Mouse (Mus musculus) cerebellum, postnatal 36 days (tissue): Measurements from ENCODE around the gene Olfr577.

Experiments used
- DNase-seq, 2 experiments: peaks; one replicate each; pipeline ENCODE4 v3.0.0; 2021 to 2022; ENCODE audit warnings: mixed read lengths in 2 of 2

Olfr577 gene

GRCm38 (mm10) chr7:102975843-102976242, at the start of gene Olfr577:
Gene Olfr577 (minus strand): TSS chr7:102975943.
- DNase-seq = no peak

GRCm38 (mm10) chr7:102989224-102989623, 13.5 kb upstream of the Olfr577 start, which contains the start of gene Olfr578:
Gene Olfr578 (minus strand): TSS chr7:102989324.
- no peak for DNase-seq

GRCm38 (mm10) chr7:102974399-102974798, 1.3 kb downstream of the Olfr577 start:
- no peak for DNase-seq

GRCm38 (mm10) chr7:102962360-102962759, 13.4 kb downstream of the Olfr577 start, which contains the start of gene Olfr576:
Gene Olfr576 (plus strand): TSS chr7:102962660.
- DNase-seq = no peak

GRCm38 (mm10) chr7:102958593-102958992, 17.1 kb downstream of the Olfr577 start, which contains the start of gene Olfr575:
Gene Olfr575 (minus strand): TSS chr7:102958775.
- no peak for DNase-seq

GRCm38 (mm10) chr7:102958137-102958536, 17.6 kb downstream of the Olfr577 start:
- no peak for DNase-seq

- no peak for DNase-seq
Observed at GRCm38 (mm10) chr7:102950732-102951131, 25.0 kb downstream of the Olfr577 start.

- no peak for DNase-seq
Observed at GRCm38 (mm10) chr7:102948167-102948566, 27.6 kb downstream of the Olfr577 start, which contains the start of gene Olfr574. Gene Olfr574 (plus strand): TSS chr7:102948467.

- DNase-seq = no peak
Observed at GRCm38 (mm10) chr7:102943417-102943816, 32.3 kb downstream of the Olfr577 start.

GRCm38 (mm10) chr7:102942475-102942874, 33.3 kb downstream of the Olfr577 start, which contains the start of gene Olfr573-ps1:
Gene Olfr573-ps1 (minus strand): TSS chr7:102942575.
- DNase-seq = no peak

- no peak for DNase-seq
Observed at GRCm38 (mm10) chr7:102927105-102927504, 48.6 kb downstream of the Olfr577 start.

- no peak for DNase-seq
Observed at GRCm38 (mm10) chr7:102924109-102924508, 51.6 kb downstream of the Olfr577 start, which contains the start of gene Olfr572. Gene Olfr572 (plus strand): TSS chr7:102924409.
